Comparison of ENCODE assay signal across 8 mouse cellular contexts in the genomic region with DNA sequence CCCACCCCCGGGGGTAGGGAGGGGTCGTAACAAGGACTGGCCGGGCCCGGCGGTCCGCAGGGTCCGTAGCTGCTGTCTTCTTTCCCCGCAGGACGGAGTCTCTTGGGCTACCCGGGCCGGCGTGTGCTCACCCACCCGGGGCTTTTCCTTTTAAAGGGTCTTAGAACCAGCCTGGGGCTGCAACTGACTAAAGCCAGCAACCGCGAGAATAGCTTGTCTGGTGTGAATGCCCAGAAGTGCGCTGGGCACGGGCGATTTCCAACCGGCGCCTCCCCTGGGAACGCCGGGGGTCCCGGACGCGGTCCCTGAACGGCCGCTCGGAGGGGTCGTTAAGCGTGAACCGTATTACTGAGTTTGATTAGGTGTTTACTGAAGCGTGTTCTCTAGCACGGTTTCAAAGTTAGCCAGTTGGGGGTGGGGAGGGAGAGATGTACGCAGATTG. TPM values are rescaled to one million over a fixed set of nuclear protein-coding genes. Genes with fewer than 3 reads are reported as not detected.
A peak's percentile ranks its signal among the peaks of the same experiment; 100 is the strongest.
DNase-seq lines count a peak whose midpoint lies in the region; ATAC-seq and TF ChIP-seq lines count a peak whose summit lies in the region.

No protein-coding gene starts in this region.

- H3K27ac ChIP-seq in layer of hippocampus, adult 2 months, result peak overlapping the region; percentile 92
- H3K27ac ChIP-seq in forebrain, embryonic 16.5 days (ENCODE audit: low read length), result no peak overlapping the region
- H3K27ac ChIP-seq in limb, embryonic 13.5 days, result peak overlapping the region; percentile 74
- peak overlapping the region; percentile 80 for H3K27ac ChIP-seq in neural tube, embryonic 14.5 days (ENCODE audit: low read depth, low read length)

- WGBS in forebrain, embryonic 16.5 days, result under 1% methylated on average over 34 of the region's 34 CpGs
- WGBS in limb, embryonic 13.5 days, result under 1% methylated on average over 34 of the region's 34 CpGs
- 2% methylated on average over 31 of the region's 34 CpGs for WGBS in neural tube, embryonic 14.5 days

- H3K27me3 ChIP-seq in forebrain, embryonic 16.5 days (replicated peaks; ENCODE audit: control insufficient read depth, insufficient read depth, low read length), result no peaks in the 10 kb centered on the region
- no peaks in the 10 kb centered on the region for H3K27me3 ChIP-seq in limb, embryonic 13.5 days
- peaks cover 2% of the 10 kb centered on the region; the same call in 1 of the 2 replicates for H3K27me3 ChIP-seq in neural tube, embryonic 14.5 days (ENCODE audit: control insufficient read depth, insufficient read depth, low read length)

- H3K4me2 ChIP-seq in forebrain, embryonic 16.5 days (ENCODE audit: low read length), result peak overlapping the region; percentile 92
- H3K4me2 ChIP-seq in limb, embryonic 13.5 days (replicated peaks), result peak overlapping the region; percentile 88
- H3K4me2 ChIP-seq in neural tube, embryonic 14.5 days (ENCODE audit: low read depth, low read length), result peak overlapping the region; percentile 81

- peaks cover 19% of the 10 kb centered on the region for H3K4me1 ChIP-seq in forebrain, embryonic 16.5 days (replicated peaks; ENCODE audit: control insufficient read depth, insufficient read depth, low read length)
- H3K4me1 ChIP-seq in limb, embryonic 13.5 days, result peaks cover 13% of the 10 kb centered on the region
- peaks cover 16% of the 10 kb centered on the region for H3K4me1 ChIP-seq in neural tube, embryonic 14.5 days (ENCODE audit: control insufficient read depth, insufficient read depth, low read length)

- H3K36me3 ChIP-seq in forebrain, embryonic 16.5 days (ENCODE audit: control insufficient read depth, insufficient read depth), result no peaks in the 10 kb centered on the region
- peaks cover 3% of the 10 kb centered on the region; the same call in 1 of the 2 replicates for H3K36me3 ChIP-seq in limb, embryonic 13.5 days
- no peaks in the 10 kb centered on the region for H3K36me3 ChIP-seq in neural tube, embryonic 14.5 days (ENCODE audit: control insufficient read depth, insufficient read depth, low read length)

- ATAC-seq in forebrain, embryonic 16.5 days, result peak; percentile 17
- peak; percentile 41; the same call in 1 of the 2 replicates for ATAC-seq in limb, embryonic 13.5 days (ENCODE audit: low FRiP score, low read depth)
- ATAC-seq in neural tube, embryonic 14.5 days (ENCODE audit: low read depth), result peak; percentile 45

- peak overlapping the region; percentile 94 for H3K9ac ChIP-seq in forebrain, embryonic 16.5 days (replicated peaks; ENCODE audit: low read depth, low read length)
- H3K9ac ChIP-seq in limb, embryonic 13.5 days, result peak overlapping the region; percentile 92
- peak overlapping the region; percentile 82 for H3K9ac ChIP-seq in neural tube, embryonic 14.5 days (replicated peaks; ENCODE audit: low read depth, low read length)

- TF ChIP-seq CTCF in layer of hippocampus, adult 2 months (conservative IDR thresholded peaks at IDR 0.05), result no peak

- H3K9me3 ChIP-seq in forebrain, embryonic 16.5 days (ENCODE audit: control insufficient read depth, low read length), result no peaks in the 10 kb centered on the region
- no peaks in the 10 kb centered on the region for H3K9me3 ChIP-seq in limb, embryonic 13.5 days
- no peaks in the 10 kb centered on the region for H3K9me3 ChIP-seq in neural tube, embryonic 14.5 days (ENCODE audit: control insufficient read depth, low read length)

- H3K4me3 ChIP-seq in layer of hippocampus, adult 2 months, result peak overlapping the region; percentile 86
- peak overlapping the region; percentile 71 for H3K4me3 ChIP-seq in forebrain, embryonic 16.5 days (replicated peaks; ENCODE audit: low read length)
- peak overlapping the region; percentile 92 for H3K4me3 ChIP-seq in limb, embryonic 13.5 days
- H3K4me3 ChIP-seq in neural tube, embryonic 14.5 days (ENCODE audit: low read depth, low read length), result peak overlapping the region; percentile 85

- DNase-seq in layer of hippocampus, adult 2 months (ENCODE audit: low spot score in 2 of 2), result no peak
- DNase-seq in layer of hippocampus, postnatal 25 days (ENCODE audit: extremely low spot score in 1 of 2, low spot score in 1 of 2), result no peak
- peak; percentile 24 for DNase-seq in R1 (ENCODE audit: low read depth, low spot score)
- DNase-seq in left cerebral cortex, adult 9 months (ENCODE audit: low spot score in 2 of 2), result no peak
- no peak for DNase-seq in c-Kit-positive CD71-positive TER-119-positive erythroid progenitor cells, embryonic 14.5 days (ENCODE audit: low spot score)

RNA-seq across cellular contexts. Expression of a gene that starts 0.6 kb away (rescaled TPM):
- total RNA-seq in layer of hippocampus, adult 2 months (2021), result 10 to 100 TPM; 59.2 to 59.3 TPM
- 10 to 100 TPM; 54.2 to 54.3 TPM for total RNA-seq in layer of hippocampus, postnatal 25 days (2021)
- 38.6 and 40.4 TPM in 2 replicates for polyA plus RNA-seq in forebrain, embryonic 16.5 days (2015; fragmentation: Nextera tagmentation; extraction: Ambion mirVana)
- 16.8 and 18.9 TPM in 2 replicates for polyA plus RNA-seq in limb, embryonic 13.5 days (2015; fragmentation: Nextera tagmentation; extraction: Ambion mirVana)
- 29.1 and 34.0 TPM in 2 replicates for polyA plus RNA-seq in neural tube, embryonic 14.5 days (2014; fragmentation: Nextera tagmentation; extraction: Ambion mirVana)

RNA-seq across cellular contexts. Expression of a gene that starts 0.9 kb away (rescaled TPM):
- 100 to 1,000 TPM; 110 TPM for total RNA-seq in layer of hippocampus, adult 2 months (2021)
- total RNA-seq in layer of hippocampus, postnatal 25 days (2021), result 100 to 1,000 TPM; 115 to 122 TPM
- polyA plus RNA-seq in forebrain, embryonic 16.5 days (2015; fragmentation: Nextera tagmentation; extraction: Ambion mirVana), result 119 and 129 TPM in 2 replicates
- polyA plus RNA-seq in limb, embryonic 13.5 days (2015; fragmentation: Nextera tagmentation; extraction: Ambion mirVana), result 111 and 112 TPM in 2 replicates
- 136 and 147 TPM in 2 replicates for polyA plus RNA-seq in neural tube, embryonic 14.5 days (2014; fragmentation: Nextera tagmentation; extraction: Ambion mirVana)

RNA-seq across cellular contexts. Expression of a gene that starts 35.7 kb away (rescaled TPM):
- total RNA-seq in layer of hippocampus, adult 2 months (2021), result 10 to 100 TPM; 41.0 to 48.2 TPM
- 10 to 100 TPM; 34.7 to 38.7 TPM for total RNA-seq in layer of hippocampus, postnatal 25 days (2021)
- polyA plus RNA-seq in forebrain, embryonic 16.5 days (2015; fragmentation: Nextera tagmentation; extraction: Ambion mirVana), result 39.0 and 44.7 TPM in 2 replicates
- polyA plus RNA-seq in limb, embryonic 13.5 days (2015; fragmentation: Nextera tagmentation; extraction: Ambion mirVana), result 31.2 and 36.7 TPM in 2 replicates
- polyA plus RNA-seq in neural tube, embryonic 14.5 days (2014; fragmentation: Nextera tagmentation; extraction: Ambion mirVana), result 49.1 and 49.8 TPM in 2 replicates
